Mouse (Mus musculus): ENCODE results near the gene Prkcq. TPM values are rescaled to one million over a fixed set of nuclear protein-coding genes. Genes with fewer than 3 reads are reported as not detected.

Gene Prkcq
- total RNA-seq (2023) = 1.2 to 1.7 TPM (median 1.3 TPM) in 4 replicates

DNA sequence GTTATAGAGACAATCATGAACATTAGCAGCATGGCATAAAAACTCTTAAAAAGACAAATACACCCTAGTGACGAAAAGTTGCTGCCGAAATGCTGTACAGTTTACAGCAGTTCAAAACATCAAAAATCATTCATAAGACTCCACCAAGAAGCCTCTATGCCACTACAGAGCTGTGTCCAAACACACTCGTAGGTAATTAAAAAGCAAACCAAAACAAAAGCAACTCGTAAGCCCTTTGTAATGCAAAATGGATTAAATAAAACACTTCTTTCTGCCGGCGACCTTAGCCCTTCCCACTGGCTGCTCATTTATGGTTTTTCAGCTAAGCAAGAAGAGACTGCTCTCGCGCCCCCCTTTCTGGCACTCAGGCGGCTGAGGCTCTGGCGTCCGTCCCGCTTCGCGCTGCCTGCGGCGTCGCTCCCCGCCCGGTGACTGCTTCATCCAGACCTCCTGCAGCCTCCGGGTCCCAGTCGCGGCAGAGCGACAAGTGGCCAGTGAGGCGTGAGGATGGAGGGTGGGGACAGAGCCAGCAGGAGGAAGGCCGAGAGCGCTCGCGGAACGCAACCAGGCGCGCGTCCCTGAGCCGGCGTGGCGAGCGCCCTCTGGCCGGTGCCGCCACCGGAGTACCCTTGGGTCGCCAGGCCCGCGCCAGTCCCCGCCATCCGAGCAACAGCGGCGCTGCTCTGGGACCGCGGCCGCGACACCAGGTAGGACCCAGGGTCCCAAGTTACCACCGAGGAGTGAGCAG, at the start of gene Prkcq:
Gene Prkcq, plus strand, starts transcription at position 355 of the 748 bp plus-strand sequence.

